In genomic region chr10:80317011-80317410, GRCm38 (mm10) we compare ENCODE assay signal across 11 mouse cellular contexts. TPM values are rescaled to one million over a fixed set of nuclear protein-coding genes. Genes with fewer than 3 reads are reported as not detected.
A peak's percentile ranks its signal among the peaks of the same experiment; 100 is the strongest.
DNase-seq lines count a peak whose midpoint lies in the region; ATAC-seq and TF ChIP-seq lines count a peak whose summit lies in the region.
"Had no signal": no experiment of that assay in that cellular context is flagged by ENCODE, and none has a peak within 500 bp of the region (broad histone marks: within the 10 kb centered on the region; RNA-seq: fewer than 3 reads in every experiment).

No protein-coding gene starts in this region.

- peaks cover 51% of the 10 kb centered on the region for H3K27me3 ChIP-seq in erythroblast, embryonic 14.5 days (ENCODE audit: control insufficient read depth)
- peaks cover 67% of the 10 kb centered on the region for H3K27me3 ChIP-seq in hindbrain, embryonic 10.5 days (ENCODE audit: insufficient read depth, poor library complexity, severe bottlenecking)
- H3K27me3 ChIP-seq in hindbrain, embryonic 11.5 days (ENCODE audit: control insufficient read depth, insufficient read depth, low read length) = peaks cover 23% of the 10 kb centered on the region
- H3K27me3 ChIP-seq in midbrain, postnatal 0 days (ENCODE audit: insufficient read depth, low read length) = no peaks in the 10 kb centered on the region
- no peaks in the 10 kb centered on the region for H3K27me3 ChIP-seq in midbrain, embryonic 15.5 days (replicated peaks)

- peaks cover 37% of the 10 kb centered on the region for H3K36me3 ChIP-seq in erythroblast, embryonic 14.5 days (ENCODE audit: control insufficient read depth)
- H3K36me3 ChIP-seq in hindbrain, embryonic 10.5 days = peaks cover 73% of the 10 kb centered on the region
- peaks cover 12% of the 10 kb centered on the region; the same call in 1 of the 2 replicates for H3K36me3 ChIP-seq in hindbrain, embryonic 11.5 days (ENCODE audit: control insufficient read depth, insufficient read depth, low read length)
- peaks cover 55% of the 10 kb centered on the region for H3K36me3 ChIP-seq in midbrain, postnatal 0 days (ENCODE audit: insufficient read depth, low read length)
- peaks cover 63% of the 10 kb centered on the region for H3K36me3 ChIP-seq in midbrain, embryonic 15.5 days (replicated peaks)

- no peak overlapping the region for H3K9ac ChIP-seq in hindbrain, embryonic 11.5 days (ENCODE audit: low read depth, low read length)
- no peak overlapping the region for H3K9ac ChIP-seq in midbrain, postnatal 0 days (replicated peaks; ENCODE audit: low read length, poor library complexity, severe bottlenecking)
- H3K9ac ChIP-seq in midbrain, embryonic 15.5 days = no peak overlapping the region

- no peak for TF ChIP-seq CTCF in midbrain, postnatal 0 days (IDR thresholded peaks at IDR 0.05)

- no peak overlapping the region for H3K27ac ChIP-seq in hindbrain, embryonic 10.5 days
- H3K27ac ChIP-seq in hindbrain, embryonic 11.5 days (ENCODE audit: low read depth, low read length) = no peak overlapping the region
- H3K27ac ChIP-seq in midbrain, postnatal 0 days (ENCODE audit: low read depth, low read length) = 0 out of 2 replicates have a peak overlapping the region, but pooled peaks have one; percentile 12
- H3K27ac ChIP-seq in midbrain, embryonic 15.5 days = no peak overlapping the region

- no peak overlapping the region for H3K4me2 ChIP-seq in hindbrain, embryonic 11.5 days (replicated peaks; ENCODE audit: low read depth, low read length)
- no peak overlapping the region for H3K4me2 ChIP-seq in midbrain, postnatal 0 days (ENCODE audit: low read depth, low read length, poor library complexity, severe bottlenecking)
- no peak overlapping the region for H3K4me2 ChIP-seq in midbrain, embryonic 15.5 days

- 66% methylated on average over 10 of the region's 10 CpGs for WGBS in hindbrain, embryonic 10.5 days
- WGBS in hindbrain, embryonic 11.5 days = 62% methylated on average over 10 of the region's 10 CpGs
- WGBS in midbrain, postnatal 0 days = 59% methylated on average over 10 of the region's 10 CpGs
- 55% methylated on average over 10 of the region's 10 CpGs for WGBS in midbrain, embryonic 15.5 days

- H3K4me3 ChIP-seq in erythroblast, embryonic 14.5 days (replicated peaks) = peak overlapping the region; percentile 36
- H3K4me3 ChIP-seq in hindbrain, embryonic 10.5 days = peak overlapping the region; percentile 78; the same call in 1 of the 2 replicates
- H3K4me3 ChIP-seq in hindbrain, embryonic 11.5 days (ENCODE audit: low read depth, low read length) = no peak overlapping the region
- H3K4me3 ChIP-seq in midbrain, postnatal 0 days (ENCODE audit: low read depth, low read length) = no peak overlapping the region
- H3K4me3 ChIP-seq in midbrain, embryonic 15.5 days = no peak overlapping the region

- H3K9me3 ChIP-seq in erythroblast, embryonic 14.5 days (ENCODE audit: control insufficient read depth, low read length) = peaks cover 23% of the 10 kb centered on the region
- no peaks in the 10 kb centered on the region for H3K9me3 ChIP-seq in hindbrain, embryonic 10.5 days
- H3K9me3 ChIP-seq in hindbrain, embryonic 11.5 days (ENCODE audit: control insufficient read depth, low read length) = no peaks in the 10 kb centered on the region
- H3K9me3 ChIP-seq in midbrain, postnatal 0 days (ENCODE audit: low read length) = no peaks in the 10 kb centered on the region
- H3K9me3 ChIP-seq in midbrain, embryonic 15.5 days = no peaks in the 10 kb centered on the region

- peaks cover 74% of the 10 kb centered on the region for H3K4me1 ChIP-seq in erythroblast, embryonic 14.5 days (ENCODE audit: control insufficient read depth)
- peaks cover 86% of the 10 kb centered on the region for H3K4me1 ChIP-seq in hindbrain, embryonic 10.5 days (replicated peaks)
- peaks cover 6% of the 10 kb centered on the region; the same call in 1 of the 2 replicates for H3K4me1 ChIP-seq in hindbrain, embryonic 11.5 days (replicated peaks; ENCODE audit: control insufficient read depth, insufficient read depth, low read length)
- peaks cover 3% of the 10 kb centered on the region for H3K4me1 ChIP-seq in midbrain, postnatal 0 days (ENCODE audit: insufficient read depth, low read length)
- H3K4me1 ChIP-seq in midbrain, embryonic 15.5 days = peaks cover 44% of the 10 kb centered on the region

- no peak for DNase-seq in hindbrain, embryonic 10.5 days (ENCODE audit: low spot score)
- no peak for DNase-seq in hindbrain, embryonic 11.5 days (ENCODE audit: low spot score)
- no peak for DNase-seq in midbrain, postnatal 0 days (ENCODE audit: low spot score)
- DNase-seq in urinary bladder, adult 2 months (ENCODE audit: low spot score) = no peak
- DNase-seq in adipocyte (ENCODE audit: low spot score) = no peak
- DNase-seq: kidney, adult 9 months; layer of hippocampus, adult 9-11 months had no signal

- no peak for ATAC-seq in erythroblast, adult 5-6 weeks (replicated peaks; ENCODE audit: low FRiP score, poor library complexity, severe bottlenecking)
- no peak for ATAC-seq in hindbrain, embryonic 11.5 days (ENCODE audit: low FRiP score)
- no peak for ATAC-seq in midbrain, postnatal 0 days (ENCODE audit: low FRiP score)
- ATAC-seq in midbrain, embryonic 15.5 days (replicated peaks) = no peak
- ATAC-seq: activated CD4-positive, CD25-positive, alpha-beta regulatory T cell, adult 4 months had no signal

RNA-seq across cellular contexts. Expression of gene 2310011J03Rik, which starts 3.3 kb away (rescaled TPM):
- 10.6 and 12.9 TPM in 2 replicates for polyA plus RNA-seq in erythroblast, embryonic 14.5 days (2012)
- total RNA-seq in erythroblast, adult 5-6 weeks (2015; ENCODE audit: low replicate concordance) = 6.1 and 12.7 TPM in 2 replicates
- 3.5 and 3.7 TPM in 2 replicates for total RNA-seq in erythroblast, adult 5-6 weeks (2017; ENCODE audit: low replicate concordance)
- polyA plus RNA-seq in hindbrain, embryonic 10.5 days (2016; fragmentation: Nextera tagmentation; extraction: Ambion mirVana) = 55.6 and 60.9 TPM in 2 replicates
- 32.9 and 34.9 TPM in 2 replicates for polyA plus RNA-seq in hindbrain, embryonic 11.5 days (2014; fragmentation: Nextera tagmentation; extraction: Ambion mirVana)
- 15.6 and 23.1 TPM in 2 replicates for total RNA-seq in midbrain, postnatal 0 days (2014; rRNA removed)
- 26.5 and 29.6 TPM in 2 replicates for polyA plus RNA-seq in midbrain, postnatal 0 days (2015; fragmentation: Nextera tagmentation; extraction: Ambion mirVana)
- polyA plus RNA-seq in midbrain, embryonic 15.5 days (2015; fragmentation: Nextera tagmentation; extraction: Ambion mirVana) = 25.4 and 28.0 TPM in 2 replicates
- 41.8 and 45.6 TPM in 2 replicates for polyA plus RNA-seq in urinary bladder, adult 2 months (2012; rRNA removed)

RNA-seq across cellular contexts. Expression of gene Pcsk4, which starts 12.3 kb away (rescaled TPM):
- polyA plus RNA-seq in erythroblast, embryonic 14.5 days (2012) = 0.55 and 0.65 TPM in 2 replicates
- 1.0 TPM in 1 of 2 replicates, not detected in the other for total RNA-seq in erythroblast, adult 5-6 weeks (2015; ENCODE audit: low replicate concordance)
- not detected in 2 replicates for total RNA-seq in erythroblast, adult 5-6 weeks (2017; ENCODE audit: low replicate concordance)
- 3.3 and 3.9 TPM in 2 replicates for polyA plus RNA-seq in hindbrain, embryonic 10.5 days (2016; fragmentation: Nextera tagmentation; extraction: Ambion mirVana)
- 1.1 and 1.8 TPM in 2 replicates for polyA plus RNA-seq in hindbrain, embryonic 11.5 days (2014; fragmentation: Nextera tagmentation; extraction: Ambion mirVana)
- total RNA-seq in midbrain, postnatal 0 days (2014; rRNA removed) = 5.2 and 7.5 TPM in 2 replicates
- polyA plus RNA-seq in midbrain, postnatal 0 days (2015; fragmentation: Nextera tagmentation; extraction: Ambion mirVana) = 12.6 and 14.6 TPM in 2 replicates
- polyA plus RNA-seq in midbrain, embryonic 15.5 days (2015; fragmentation: Nextera tagmentation; extraction: Ambion mirVana) = 4.4 and 5.8 TPM in 2 replicates
- 9.5 and 9.9 TPM in 2 replicates for polyA plus RNA-seq in urinary bladder, adult 2 months (2012; rRNA removed)

RNA-seq across cellular contexts. Expression of gene Reep6, which starts 12.7 kb away (rescaled TPM):
- polyA plus RNA-seq in erythroblast, embryonic 14.5 days (2012) = 18.8 and 21.4 TPM in 2 replicates
- 1.7 and 6.0 TPM in 2 replicates for total RNA-seq in erythroblast, adult 5-6 weeks (2015; ENCODE audit: low replicate concordance)
- 2.0 and 4.5 TPM in 2 replicates for total RNA-seq in erythroblast, adult 5-6 weeks (2017; ENCODE audit: low replicate concordance)
- 7.2 and 11.2 TPM in 2 replicates for polyA plus RNA-seq in hindbrain, embryonic 10.5 days (2016; fragmentation: Nextera tagmentation; extraction: Ambion mirVana)
- polyA plus RNA-seq in hindbrain, embryonic 11.5 days (2014; fragmentation: Nextera tagmentation; extraction: Ambion mirVana) = 3.7 and 3.8 TPM in 2 replicates
- total RNA-seq in midbrain, postnatal 0 days (2014; rRNA removed) = 3.8 and 5.3 TPM in 2 replicates
- 7.0 and 7.8 TPM in 2 replicates for polyA plus RNA-seq in midbrain, postnatal 0 days (2015; fragmentation: Nextera tagmentation; extraction: Ambion mirVana)
- 5.5 TPM in 2 replicates for polyA plus RNA-seq in midbrain, embryonic 15.5 days (2015; fragmentation: Nextera tagmentation; extraction: Ambion mirVana)
- 7.7 and 18.0 TPM in 2 replicates for polyA plus RNA-seq in urinary bladder, adult 2 months (2012; rRNA removed)
- polyA plus RNA-seq: activated CD4-positive, CD25-positive, alpha-beta regulatory T cell, adult 4 months had no signal

RNA-seq across cellular contexts. Expression of gene Apc2, which starts 21.2 kb away (rescaled TPM):
- polyA plus RNA-seq in erythroblast, embryonic 14.5 days (2012) = under 0.01 TPM in 1 of 2 replicates, not detected in the other
- not detected in 2 replicates for total RNA-seq in erythroblast, adult 5-6 weeks (2015; ENCODE audit: low replicate concordance)
- total RNA-seq in erythroblast, adult 5-6 weeks (2017; ENCODE audit: low replicate concordance) = 0.09 and 0.14 TPM in 2 replicates
- 30.4 and 86.1 TPM in 2 replicates for polyA plus RNA-seq in hindbrain, embryonic 10.5 days (2016; fragmentation: Nextera tagmentation; extraction: Ambion mirVana)
- polyA plus RNA-seq in hindbrain, embryonic 11.5 days (2014; fragmentation: Nextera tagmentation; extraction: Ambion mirVana) = 74.4 and 101 TPM in 2 replicates
- total RNA-seq in midbrain, postnatal 0 days (2014; rRNA removed) = 370 and 395 TPM in 2 replicates
- polyA plus RNA-seq in midbrain, postnatal 0 days (2015; fragmentation: Nextera tagmentation; extraction: Ambion mirVana) = 95.3 and 110 TPM in 2 replicates
- 223 and 247 TPM in 2 replicates for polyA plus RNA-seq in midbrain, embryonic 15.5 days (2015; fragmentation: Nextera tagmentation; extraction: Ambion mirVana)
- 0.76 and 1.4 TPM in 2 replicates for polyA plus RNA-seq in urinary bladder, adult 2 months (2012; rRNA removed)

RNA-seq across cellular contexts. Expression of gene Rps15, which starts 24.8 kb away (rescaled TPM):
- polyA plus RNA-seq in erythroblast, embryonic 14.5 days (2012) = 998 and 1,528 TPM in 2 replicates
- total RNA-seq in erythroblast, adult 5-6 weeks (2015; ENCODE audit: low replicate concordance) = 509 and 541 TPM in 2 replicates
- 422 and 457 TPM in 2 replicates for total RNA-seq in erythroblast, adult 5-6 weeks (2017; ENCODE audit: low replicate concordance)
- 971 and 1,039 TPM in 2 replicates for polyA plus RNA-seq in hindbrain, embryonic 10.5 days (2016; fragmentation: Nextera tagmentation; extraction: Ambion mirVana)
- 798 TPM in 2 replicates for polyA plus RNA-seq in hindbrain, embryonic 11.5 days (2014; fragmentation: Nextera tagmentation; extraction: Ambion mirVana)
- 971 and 1,162 TPM in 2 replicates for total RNA-seq in midbrain, postnatal 0 days (2014; rRNA removed)
- 633 and 645 TPM in 2 replicates for polyA plus RNA-seq in midbrain, postnatal 0 days (2015; fragmentation: Nextera tagmentation; extraction: Ambion mirVana)
- polyA plus RNA-seq in midbrain, embryonic 15.5 days (2015; fragmentation: Nextera tagmentation; extraction: Ambion mirVana) = 516 and 528 TPM in 2 replicates
- polyA plus RNA-seq in urinary bladder, adult 2 months (2012; rRNA removed) = 3,215 and 3,453 TPM in 2 replicates

Comparison
In these comparisons a context has a peak if more than half of its experiments do, and no peak if none do; other contexts are left out.
1. H3K4me3 ChIP-seq: peak in erythroblast, embryonic 14.5 days (single experiment) and hindbrain, embryonic 10.5 days (single experiment); none in hindbrain, embryonic 11.5 days (single experiment), midbrain, postnatal 0 days (single experiment) and midbrain, embryonic 15.5 days (single experiment).